Mouse (Mus musculus) layer of hippocampus, adult 9-11 months (tissue): ENCODE data around the gene Slc1a3.
A peak's percentile ranks its signal among the peaks of the same experiment; 100 is the strongest.

Experiments used
- DNase-seq: peaks from one replicate; pipeline ENCODE4 v3.0.0; 2022

Gene Slc1a3

GRCm38 (mm10) chr15:8710146-8711006 is at the start of gene Slc1a3:
Slc1a3 (minus strand) TSS chr15:8710764.
- peak; percentile 32 for DNase-seq

DNA sequence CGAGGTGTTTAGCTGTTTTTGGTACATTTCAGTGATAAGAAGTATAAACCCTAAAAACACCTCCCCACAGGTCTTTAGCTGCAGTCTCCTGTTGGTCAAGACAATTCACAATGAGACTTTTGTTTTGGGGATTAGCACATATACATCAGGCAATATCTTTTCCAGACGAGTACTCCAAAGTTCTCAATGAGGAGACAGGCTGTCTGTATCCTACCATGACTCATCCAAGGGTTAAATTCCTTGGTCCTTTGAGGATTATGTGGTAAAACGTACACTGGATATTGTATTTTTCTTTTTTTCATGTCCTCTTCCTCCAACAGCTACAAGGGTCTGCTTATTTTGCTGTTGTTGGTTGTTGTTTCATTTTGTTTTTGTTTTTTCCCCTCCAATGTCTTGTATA is 48.5 kb upstream of the Slc1a3 start:
- no peak for DNase-seq

DNA sequence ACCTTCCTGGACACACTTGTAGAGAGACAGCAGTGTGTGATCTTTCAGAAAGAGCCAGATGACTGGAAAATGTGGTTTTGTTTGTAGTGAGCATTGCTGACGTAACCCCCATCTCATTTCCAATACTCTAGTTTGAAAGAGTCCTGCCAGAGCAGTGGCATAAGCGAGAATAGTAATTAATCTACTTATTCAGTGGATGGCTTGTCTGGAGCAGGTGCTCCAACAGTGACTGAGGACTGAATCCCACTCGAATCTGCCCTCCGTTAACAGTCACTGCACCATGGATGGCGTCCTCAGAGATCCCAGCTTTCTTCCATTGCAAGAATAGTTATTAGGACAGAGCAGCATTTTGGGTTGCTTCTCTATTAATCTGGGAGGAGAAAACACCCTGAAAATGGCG is 45.9 kb upstream of the Slc1a3 start:
- no peak for DNase-seq

- no peak for DNase-seq
Measured at GRCm38 (mm10) chr15:8749762-8750161, 39.2 kb upstream of the Slc1a3 start.

GRCm38 (mm10) chr15:8748771-8749170 is 38.2 kb upstream of the Slc1a3 start:
- no peak for DNase-seq

DNA sequence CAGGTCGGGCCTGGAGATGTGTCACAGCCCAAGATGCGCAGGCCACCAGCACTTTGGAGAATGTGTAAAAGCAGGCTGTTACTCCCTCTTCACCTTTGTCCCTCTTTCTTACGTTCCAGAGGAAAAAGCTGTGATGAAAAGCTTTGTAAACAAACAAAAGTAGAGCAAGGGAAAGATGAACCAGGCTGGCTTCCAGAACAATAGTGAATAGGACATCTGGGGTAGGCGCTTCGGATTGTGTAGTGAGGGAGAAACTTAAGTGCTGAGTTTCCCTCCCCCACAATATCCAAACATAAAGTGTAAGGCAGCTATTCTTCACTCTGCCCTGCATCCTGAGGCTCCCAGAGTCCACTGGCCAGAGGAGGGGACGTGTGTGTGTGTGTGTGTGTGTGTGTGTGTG is 31.0 kb upstream of the Slc1a3 start:
- no peak for DNase-seq

GRCm38 (mm10) chr15:8740724-8741123 is 30.2 kb upstream of the Slc1a3 start:
- DNase-seq: no peak

DNA sequence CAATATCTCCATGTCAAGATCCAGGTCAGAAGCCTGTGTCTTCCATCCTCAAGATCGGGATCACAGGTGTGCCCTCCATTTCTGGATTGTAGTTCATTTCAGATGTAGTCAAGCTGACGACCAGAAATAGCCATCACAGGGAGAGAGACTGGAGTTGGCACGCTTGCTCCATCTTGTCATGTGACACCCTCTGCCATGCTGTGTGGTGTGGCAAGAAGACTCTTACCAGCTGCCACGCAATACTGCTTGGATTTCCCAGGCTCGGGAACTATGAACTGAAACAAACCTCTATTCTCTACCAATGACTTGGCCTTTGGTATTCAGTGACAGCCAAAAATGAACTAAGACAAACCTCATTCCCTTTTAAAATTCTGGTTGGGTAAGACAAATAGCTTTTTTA is 27.6 kb upstream of the Slc1a3 start:
- DNase-seq: peak; percentile 42

GRCm38 (mm10) chr15:8734363-8734739 is 23.8 kb upstream of the Slc1a3 start:
- DNase-seq: no peak

DNA sequence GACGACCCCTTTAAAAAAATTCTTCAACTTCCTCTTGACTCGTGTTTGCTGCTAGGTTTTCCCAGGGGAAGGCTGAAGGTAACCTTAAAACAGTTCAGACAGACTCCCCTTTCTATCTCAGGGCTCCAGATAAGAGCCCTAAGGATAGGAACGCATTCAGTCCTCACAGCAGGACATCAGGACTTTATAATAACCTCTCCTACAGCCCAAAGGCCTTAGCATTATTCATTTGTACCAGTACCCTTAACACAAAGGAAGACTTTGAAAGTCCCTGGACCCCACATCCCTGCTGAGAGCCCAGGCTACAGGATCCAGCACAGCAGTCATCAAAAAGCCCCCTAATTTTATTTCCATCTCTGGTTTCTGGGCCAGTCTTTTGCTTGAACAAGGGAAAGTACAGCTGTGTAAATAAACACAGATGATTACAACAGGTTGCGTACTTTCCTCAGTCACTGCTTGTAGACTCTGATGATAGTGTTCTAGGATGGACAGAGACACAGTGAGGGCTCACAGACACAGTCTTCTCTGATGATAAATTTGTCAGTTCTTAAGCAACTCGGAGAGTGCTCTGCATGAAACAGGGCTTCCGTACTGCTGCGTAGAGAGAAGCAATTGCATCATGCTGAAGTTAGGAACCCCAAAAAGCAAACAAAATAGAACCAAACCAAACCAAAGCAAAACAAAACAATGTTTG is 23.3 kb upstream of the Slc1a3 start:
- DNase-seq: no peak

DNA sequence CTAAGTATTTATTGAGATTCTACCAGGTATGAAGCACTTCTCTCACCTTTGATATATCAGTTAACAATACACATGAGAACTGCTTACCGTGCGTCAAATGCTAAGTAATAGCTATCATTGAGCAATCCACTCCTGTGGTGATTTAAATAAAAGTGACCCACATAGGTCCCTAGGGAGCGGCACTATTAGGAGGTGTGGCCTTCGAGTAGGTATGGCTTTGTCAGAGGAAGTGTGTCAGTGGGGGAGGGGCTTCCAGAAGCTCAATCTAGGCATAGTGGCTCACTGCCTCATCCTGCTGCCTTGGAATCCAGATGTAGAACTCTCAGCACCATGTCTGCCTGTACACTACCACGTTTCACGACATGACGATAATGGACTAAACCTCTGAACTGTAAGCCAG is 18.3 kb upstream of the Slc1a3 start:
- DNase-seq: no peak

- no peak for DNase-seq
Measured at GRCm38 (mm10) chr15:8722386-8723100, 12.0 kb upstream of the Slc1a3 start.

GRCm38 (mm10) chr15:8721746-8722145 is 11.2 kb upstream of the Slc1a3 start:
- DNase-seq: no peak

GRCm38 (mm10) chr15:8721005-8721404 is 10.4 kb upstream of the Slc1a3 start:
- DNase-seq: no peak

GRCm38 (mm10) chr15:8718496-8718895 is 7.9 kb upstream of the Slc1a3 start:
- no peak for DNase-seq

DNA sequence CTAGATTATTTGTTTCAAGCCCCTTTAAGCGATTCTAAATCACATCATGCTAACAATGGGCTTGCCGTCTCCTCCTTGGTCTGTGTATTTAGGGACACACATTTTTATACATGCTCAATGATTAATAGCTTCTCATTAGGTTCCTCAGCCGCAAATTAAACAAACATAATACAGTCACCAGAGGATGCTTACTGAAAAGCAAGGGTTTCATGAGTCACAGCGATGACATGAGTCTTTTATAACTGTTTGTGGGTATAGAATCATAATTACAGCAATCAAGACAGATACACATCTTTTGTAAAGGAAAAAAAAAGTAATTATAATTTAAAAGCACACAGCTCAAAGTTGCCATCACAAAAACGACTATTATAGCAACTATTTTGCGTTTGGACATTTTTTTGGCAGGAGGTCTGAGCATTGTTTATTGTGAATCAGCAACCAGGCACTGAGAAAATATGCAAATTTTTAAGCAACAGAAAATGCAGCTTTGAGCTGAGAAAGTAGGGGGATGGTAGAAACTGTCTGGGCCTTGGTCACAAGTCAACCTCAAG is 6.5 kb upstream of the Slc1a3 start:
- no peak for DNase-seq

GRCm38 (mm10) chr15:8716330-8716964 is 5.9 kb upstream of the Slc1a3 start:
- DNase-seq: no peak

- no peak for DNase-seq
Measured at GRCm38 (mm10) chr15:8715666-8716065, 5.1 kb upstream of the Slc1a3 start.

DNA sequence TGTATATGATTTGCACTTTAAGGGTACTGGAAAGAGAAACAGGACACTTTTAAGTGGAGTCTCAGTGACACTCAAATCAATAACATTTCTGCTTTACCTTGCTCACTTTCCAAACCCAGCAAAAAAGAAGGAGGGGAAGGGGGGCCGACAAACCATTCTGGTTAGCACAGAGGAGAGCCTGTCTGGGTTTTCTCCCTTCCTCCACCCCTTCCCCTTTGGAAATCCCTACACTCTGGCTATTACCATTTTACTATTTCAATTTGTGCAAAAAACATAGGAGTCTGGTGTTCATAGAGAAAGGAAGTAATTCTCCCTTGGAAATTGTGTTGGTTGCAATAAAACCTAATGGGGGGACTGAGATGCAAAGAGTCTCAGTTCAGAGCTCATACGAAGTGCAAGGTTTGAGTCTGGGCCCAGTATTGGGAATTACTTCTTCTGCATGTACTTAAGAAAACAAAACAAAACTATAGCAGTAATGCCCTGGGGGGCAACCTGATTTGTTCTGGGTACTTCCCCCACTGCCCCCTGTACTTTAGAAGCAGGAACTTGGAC is 1.9 kb upstream of the Slc1a3 start:
- no peak for DNase-seq

GRCm38 (mm10) chr15:8711630-8712310 is 1.2 kb upstream of the Slc1a3 start:
- DNase-seq: peak; percentile 68

GRCm38 (mm10) chr15:8709578-8709977 is 986 bp downstream of the Slc1a3 start:
- DNase-seq: peak; percentile 21

GRCm38 (mm10) chr15:8706613-8707012 is 4.0 kb downstream of the Slc1a3 start:
- DNase-seq: no peak
